Mouse (Mus musculus): ENCODE results near the gene Spo11. TPM values are rescaled to one million over a fixed set of nuclear protein-coding genes. Genes with fewer than 3 reads are reported as not detected.

Spo11 gene
- total RNA-seq (2014; fragmentation: Nextera tagmentation) (not detected in 2 replicates), total RNA-seq (2017) (not detected in 2 replicates)

DNA sequence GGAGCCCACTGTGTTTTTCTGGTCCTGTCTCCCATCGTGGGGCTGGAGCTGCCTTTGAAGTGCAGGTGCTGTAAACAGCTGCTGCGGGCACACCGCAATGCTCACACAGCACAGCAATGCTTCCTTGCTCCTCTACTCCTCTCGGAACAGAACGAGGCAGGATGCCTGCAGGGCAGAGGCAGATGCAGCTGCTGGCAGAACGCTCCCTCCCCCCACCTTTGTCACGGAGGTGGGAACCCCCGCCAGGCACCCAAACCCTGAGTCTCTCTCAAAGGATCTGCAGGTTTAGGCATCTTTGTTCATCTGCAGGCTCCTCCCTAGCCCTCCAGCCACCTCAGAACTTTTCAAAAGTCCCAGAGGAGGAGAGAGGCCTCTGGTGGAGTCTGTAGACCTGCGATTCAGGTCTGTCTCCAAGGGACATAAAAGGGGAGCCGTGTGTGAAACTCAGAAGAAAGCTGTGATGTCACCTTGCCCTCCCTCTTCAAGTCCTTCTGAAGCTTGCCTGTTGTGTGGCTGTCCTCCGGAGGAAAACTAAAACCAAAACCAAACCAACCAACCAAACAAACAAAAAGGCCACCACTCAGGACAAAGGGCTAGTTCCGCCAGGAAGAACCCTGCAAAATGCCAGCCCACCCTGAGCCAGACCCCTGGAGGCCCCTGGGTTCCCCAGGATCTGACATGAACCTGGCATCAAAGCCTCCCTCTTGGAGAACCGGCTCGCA is at the start of gene Spo11:
Gene Spo11 (plus strand): TSS at position 292 of the 722 bp plus-strand sequence.
- ATAC-seq (replicated peaks; ENCODE audit: poor library complexity, severe bottlenecking): peak; percentile 58

DNA sequence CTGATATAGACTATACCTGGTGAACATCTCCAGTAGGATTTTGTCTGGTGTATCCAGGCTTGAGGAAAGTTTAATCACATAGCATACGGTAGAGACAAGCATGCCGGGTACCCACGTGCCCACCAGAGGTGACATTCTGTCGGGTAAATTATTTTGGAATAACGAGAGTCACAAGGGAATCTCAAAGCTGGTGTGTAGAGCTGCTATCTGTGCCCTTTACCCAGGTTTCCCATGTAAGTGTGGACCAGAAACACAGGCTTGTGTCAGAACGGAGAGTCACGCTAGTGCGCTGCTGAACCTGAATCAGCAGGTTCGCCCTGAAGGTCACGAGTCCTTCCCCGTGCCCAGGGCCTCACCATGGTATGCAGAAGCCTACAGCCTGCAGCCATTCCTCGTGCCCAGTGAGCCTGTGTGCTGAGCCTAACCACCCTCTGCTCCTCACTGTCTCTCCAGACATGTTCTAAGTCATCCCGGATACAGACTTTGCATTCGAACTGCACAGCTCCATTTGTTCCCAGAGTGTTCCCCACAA is 47.5 kb upstream of the Spo11 start:
- ATAC-seq (replicated peaks; ENCODE audit: poor library complexity, severe bottlenecking): no peak

DNA sequence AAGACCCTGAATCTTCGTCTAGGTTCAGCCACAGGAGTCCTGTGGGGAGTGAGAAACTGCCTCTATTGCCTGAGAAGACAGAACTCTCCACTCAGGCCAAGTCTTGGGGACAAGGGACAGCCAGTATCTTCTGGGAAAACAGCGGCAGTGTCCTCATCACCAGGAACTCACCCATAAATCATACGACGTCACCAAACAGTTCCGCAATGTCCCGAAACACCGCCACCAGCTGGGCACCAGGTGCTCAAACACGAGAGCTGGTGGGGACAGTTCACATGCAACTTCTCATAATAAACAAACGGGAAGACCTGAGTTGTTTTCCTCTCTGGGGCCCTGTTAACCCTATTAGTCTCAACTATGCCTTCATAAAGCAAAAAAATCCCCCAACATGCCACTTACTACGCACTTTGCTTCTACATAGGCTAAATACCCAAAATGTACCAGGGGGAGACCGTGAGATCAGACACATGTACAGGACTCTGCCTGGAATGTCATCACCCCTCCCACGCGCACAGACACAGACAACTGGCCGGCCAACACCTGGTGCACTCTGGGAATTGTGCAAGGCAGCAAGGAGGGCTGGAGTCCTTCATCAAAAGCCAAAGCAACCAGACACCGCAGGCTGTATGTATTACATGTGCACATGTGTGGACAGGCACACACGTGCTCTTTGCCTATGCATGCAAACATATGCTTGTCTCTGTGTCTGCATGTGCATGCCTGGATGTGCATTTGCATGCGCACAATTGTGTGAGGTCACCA is 46.2 kb upstream of the Spo11 start:
- ATAC-seq (replicated peaks; ENCODE audit: poor library complexity, severe bottlenecking): no peak

DNA sequence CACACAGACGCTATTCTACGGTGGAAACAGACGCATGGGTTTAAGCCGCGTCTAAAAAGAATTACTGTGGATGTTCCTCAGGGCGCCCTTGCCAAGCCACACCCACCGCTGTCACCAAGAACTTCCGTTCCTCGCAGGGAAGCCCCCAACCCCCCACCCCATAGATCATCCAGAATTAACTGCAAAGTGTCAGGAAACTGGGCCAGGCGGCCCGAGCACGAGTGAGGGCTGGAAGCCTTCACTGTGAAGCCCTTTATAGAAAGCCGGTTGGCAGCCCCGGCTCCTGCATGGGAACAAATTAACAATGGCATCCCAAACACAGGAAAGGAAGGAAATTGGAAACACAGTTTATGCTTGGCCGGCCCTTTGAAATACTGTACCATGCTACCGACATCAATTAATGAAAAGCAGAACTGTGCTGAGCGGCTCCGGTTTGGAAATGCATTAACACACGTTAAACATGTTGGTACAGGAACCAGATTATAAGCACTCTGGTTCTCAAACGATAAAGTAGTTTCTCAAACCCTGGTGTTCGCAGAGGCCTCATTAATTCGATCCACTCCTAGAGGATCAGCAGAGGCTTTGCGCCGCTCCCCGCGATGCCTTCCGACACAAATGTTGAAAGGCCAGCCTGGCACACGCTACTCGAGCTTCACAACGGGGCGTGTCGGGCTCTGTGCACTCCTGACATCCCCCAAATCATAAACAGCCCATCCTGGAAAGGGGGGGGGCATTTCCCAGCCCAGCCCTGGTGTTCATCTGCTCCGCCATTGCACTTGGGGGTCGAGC is 43.7 kb upstream of the Spo11 start:
- peak; percentile 60 for ATAC-seq (replicated peaks; ENCODE audit: poor library complexity, severe bottlenecking)

DNA sequence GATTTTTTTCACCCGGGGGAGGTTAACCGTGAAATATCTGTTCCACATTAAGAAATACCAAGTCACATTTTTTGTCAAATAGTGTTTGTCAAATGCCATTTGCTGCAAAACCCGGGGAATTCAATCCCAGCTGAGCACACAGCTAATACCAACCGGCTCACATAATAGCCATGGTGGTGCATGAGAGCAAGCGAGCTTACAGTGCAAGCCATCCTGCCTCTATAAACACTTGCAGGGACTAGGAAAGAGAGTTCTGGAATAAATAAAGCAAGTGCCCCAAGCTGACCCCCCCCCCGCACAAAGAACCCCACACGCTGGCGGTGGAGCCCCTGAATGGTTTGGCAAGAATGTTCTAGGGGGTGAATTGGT is 43.1 kb upstream of the Spo11 start:
- ATAC-seq (replicated peaks; ENCODE audit: poor library complexity, severe bottlenecking): no peak

DNA sequence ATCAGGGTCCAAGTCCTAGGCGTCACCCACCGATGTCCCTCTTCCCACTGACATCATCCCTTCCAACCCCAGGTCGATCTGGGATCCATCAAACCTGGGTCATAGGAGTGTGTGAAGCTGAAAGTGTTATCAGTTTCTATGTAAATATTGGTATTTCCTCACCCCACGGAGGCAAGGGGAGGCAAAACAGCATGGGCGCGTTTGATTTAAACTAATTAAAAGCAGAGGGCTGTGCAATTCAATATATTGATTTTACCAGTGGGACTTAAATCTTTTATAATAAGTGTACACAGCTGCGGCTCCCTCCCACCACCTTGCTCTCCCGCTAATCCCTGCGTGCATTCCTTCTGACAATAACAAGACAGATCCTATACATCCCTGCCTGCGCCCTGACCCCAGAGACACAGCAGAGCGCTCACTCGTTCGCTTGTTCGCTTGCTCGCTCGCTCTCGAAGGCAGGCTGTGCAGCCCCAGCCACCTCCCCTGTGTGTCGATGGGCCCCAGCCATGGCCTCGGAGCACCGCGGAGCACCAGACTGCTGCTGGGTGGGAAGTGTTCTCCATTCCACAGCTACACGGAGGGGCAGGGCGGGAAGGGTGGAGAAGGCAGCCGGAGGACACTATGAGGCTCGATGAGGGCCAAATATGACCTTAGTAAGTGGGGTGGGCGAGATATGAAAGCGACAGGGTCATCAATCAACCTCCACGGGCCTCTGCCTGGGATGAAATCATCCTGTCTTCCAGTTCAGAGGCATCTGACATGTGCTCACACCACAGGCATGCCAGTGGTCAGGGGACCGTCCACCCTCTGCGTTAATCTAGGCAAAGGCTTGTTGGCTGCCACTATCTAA is 42.4 kb upstream of the Spo11 start:
- no peak for ATAC-seq (replicated peaks; ENCODE audit: poor library complexity, severe bottlenecking)

DNA sequence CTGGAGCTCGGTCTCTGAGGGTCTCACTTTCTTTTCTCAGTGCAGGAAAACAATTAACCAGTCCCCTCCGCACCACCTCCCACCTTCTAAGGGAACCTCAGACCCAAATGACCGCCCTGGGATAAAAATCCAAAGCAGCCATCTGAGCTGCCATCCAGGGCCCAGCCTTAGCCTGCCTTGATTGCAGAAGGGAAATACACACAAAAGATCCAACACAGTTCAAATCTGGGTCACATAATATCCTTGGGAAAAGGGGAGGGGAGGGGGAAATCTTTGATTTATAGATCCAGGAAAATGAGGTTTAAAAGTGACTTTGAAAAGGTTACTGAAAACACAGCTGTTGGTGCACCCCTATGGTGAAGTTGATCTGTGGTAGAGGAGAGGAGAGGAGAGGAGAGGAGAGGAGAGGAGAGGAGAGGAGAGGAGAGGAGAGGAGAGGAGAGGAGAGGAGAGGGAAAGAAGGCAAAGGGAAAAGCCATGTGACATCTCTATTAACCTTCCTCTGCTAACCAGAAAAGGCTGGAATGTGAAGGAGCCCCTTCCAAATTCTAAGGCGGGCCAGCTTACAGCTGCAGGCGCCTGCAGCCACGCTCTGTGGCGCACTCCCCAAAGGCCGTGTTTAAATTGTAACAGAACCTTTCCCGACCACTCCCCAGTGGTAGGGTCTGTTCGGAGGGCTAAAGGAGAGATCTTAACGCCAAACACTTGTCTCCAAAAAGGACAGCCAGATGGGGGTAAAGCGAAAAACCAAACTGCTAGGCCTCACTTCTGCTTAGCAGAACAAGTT is 41.5 kb upstream of the Spo11 start:
- ATAC-seq (replicated peaks; ENCODE audit: poor library complexity, severe bottlenecking): no peak

- no peak for ATAC-seq (replicated peaks; ENCODE audit: poor library complexity, severe bottlenecking)
Observed at GRCm38 (mm10) chr2:172936844-172937243, 40.7 kb upstream of the Spo11 start.

- no peak for ATAC-seq (replicated peaks; ENCODE audit: poor library complexity, severe bottlenecking)
Observed at GRCm38 (mm10) chr2:172937326-172938190, 39.9 kb upstream of the Spo11 start.

- ATAC-seq (replicated peaks; ENCODE audit: poor library complexity, severe bottlenecking): no peak
Observed at GRCm38 (mm10) chr2:172938761-172939638, 38.5 kb upstream of the Spo11 start.

DNA sequence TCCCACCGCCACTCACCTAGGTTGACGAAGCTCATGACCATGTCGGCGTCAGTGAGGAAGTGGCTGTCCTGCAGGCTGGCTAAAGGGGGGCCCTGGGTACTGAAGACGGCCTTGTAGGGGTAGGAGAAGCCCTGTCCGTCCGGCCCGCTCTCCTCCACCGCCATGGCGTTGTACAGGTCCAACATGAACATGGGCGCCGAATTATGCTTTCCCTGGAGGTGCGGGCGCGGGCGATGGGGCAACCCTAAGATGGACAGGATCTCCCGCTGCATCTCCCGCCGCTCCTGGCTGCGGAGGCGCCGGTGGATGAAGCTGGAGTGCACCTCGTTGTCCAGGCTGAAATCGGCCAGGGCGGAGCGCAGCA is 37.9 kb upstream of the Spo11 start:
- 0 out of 2 replicates have a peak, but pooled peaks have one; percentile 8 for ATAC-seq (replicated peaks; ENCODE audit: poor library complexity, severe bottlenecking)

GRCm38 (mm10) chr2:172940003-172940798 is 37.3 kb upstream of the Spo11 start, which contains the start of gene Bmp7:
Gene Bmp7, minus strand, starts transcription at chr2:172940321.
- peak; percentile 29 for ATAC-seq (replicated peaks; ENCODE audit: poor library complexity, severe bottlenecking)

GRCm38 (mm10) chr2:172940799-172941163 is 36.7 kb upstream of the Spo11 start:
- ATAC-seq (replicated peaks; ENCODE audit: poor library complexity, severe bottlenecking): no peak

DNA sequence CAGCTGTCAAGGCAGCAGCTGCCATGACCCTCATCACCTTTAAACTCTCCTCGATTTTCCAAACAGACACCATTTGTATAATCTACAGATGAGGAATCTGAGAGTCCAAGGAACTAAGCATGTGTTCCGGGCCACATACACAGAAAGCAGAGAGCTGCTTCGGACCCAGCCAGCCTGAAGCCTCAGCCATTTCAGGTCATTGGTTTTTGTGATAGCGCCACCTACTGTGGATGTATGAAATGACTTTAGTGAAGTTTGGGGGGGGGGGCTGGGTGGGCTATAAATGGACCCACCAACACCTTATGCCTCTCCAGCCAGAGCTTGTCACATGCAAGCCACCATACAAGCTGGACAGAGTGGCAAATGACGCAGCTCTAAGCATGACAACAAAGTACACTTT is 28.4 kb upstream of the Spo11 start:
- ATAC-seq (replicated peaks; ENCODE audit: poor library complexity, severe bottlenecking): no peak

DNA sequence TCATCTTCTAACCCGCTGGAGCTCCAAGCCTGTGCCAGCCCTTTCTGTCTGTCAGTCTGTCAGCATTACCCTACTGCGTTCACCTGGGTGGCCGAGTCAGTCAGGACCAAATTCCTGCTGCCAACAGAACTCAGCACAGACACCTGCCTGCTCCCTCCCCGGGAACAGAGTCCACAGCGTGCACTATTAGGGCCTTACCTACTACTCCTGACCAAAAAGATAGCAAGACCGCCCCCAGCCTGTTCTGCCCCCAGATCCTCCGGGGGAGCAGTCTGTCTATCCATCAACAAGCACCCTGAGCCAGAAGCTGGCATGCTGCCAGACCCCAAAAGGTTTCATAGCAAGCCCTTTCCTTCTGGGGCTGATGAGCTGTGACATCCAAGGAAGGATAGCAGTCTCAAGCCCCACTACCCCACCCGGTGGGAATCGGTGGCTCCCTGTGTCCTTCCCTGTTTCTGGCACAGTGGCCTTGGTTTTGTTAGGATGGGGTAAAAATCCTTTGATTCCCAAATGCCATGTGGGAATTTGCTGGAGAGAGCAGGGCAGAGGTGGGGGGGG is 27.3 kb upstream of the Spo11 start:
- ATAC-seq (replicated peaks; ENCODE audit: poor library complexity, severe bottlenecking): no peak

- no peak for ATAC-seq (replicated peaks; ENCODE audit: poor library complexity, severe bottlenecking)
Observed at GRCm38 (mm10) chr2:172950722-172951121, 26.8 kb upstream of the Spo11 start.
